Mouse (Mus musculus): ENCODE results near the gene Olfr71. TPM values are rescaled to one million over a fixed set of nuclear protein-coding genes. Genes with fewer than 3 reads are reported as not detected.

The Olfr71 gene
- polyA plus RNA-seq, 1 experiment = not detected

GRCm38 (mm10) chr4:43703439-43703838 lies 6.6 kb downstream of the Olfr71 start:
- no peak overlapping the region for H3K4me3 ChIP-seq (replicated peaks; ENCODE audit: control insufficient read depth, low read depth, low read length)
- peak; percentile 48 for TF ChIP-seq CTCF (IDR thresholded peaks at IDR 0.05; ENCODE audit: control insufficient read depth, insufficient read depth, low read length)
- TF ChIP-seq POLR2A (IDR thresholded peaks at IDR 0.05; ENCODE audit: borderline replicate concordance, control insufficient read depth, low read depth, low read length) = no peak
- WGBS = 84% methylated on average over 6 of the region's 6 CpGs
- no peaks in the 10 kb centered on the region for H3K4me1 ChIP-seq (ENCODE audit: control insufficient read depth, insufficient read depth, low read length)
- no peak overlapping the region for H3K27ac ChIP-seq (ENCODE audit: control insufficient read depth, insufficient read depth, low read depth, low read length, poor library complexity)

- no peak within 1 kb of the TSS for H3K27ac ChIP-seq (ENCODE audit: control insufficient read depth, insufficient read depth, low read depth, low read length, poor library complexity)
- WGBS = 89% methylated on average over 6 of the region's 6 CpGs
- no peak for TF ChIP-seq CTCF (IDR thresholded peaks at IDR 0.05; ENCODE audit: control insufficient read depth, insufficient read depth, low read length)
- TF ChIP-seq POLR2A (IDR thresholded peaks at IDR 0.05; ENCODE audit: borderline replicate concordance, control insufficient read depth, low read depth, low read length) = no peak
- H3K4me3 ChIP-seq (replicated peaks; ENCODE audit: control insufficient read depth, low read depth, low read length) = no peak within 1 kb of the TSS
- H3K4me1 ChIP-seq (ENCODE audit: control insufficient read depth, insufficient read depth, low read length) = no peaks in the 10 kb centered on the region
Measured at GRCm38 (mm10) chr4:43700707-43701106, 9.3 kb downstream of the Olfr71 start, which contains the start of gene Olfr70. TSS of gene Olfr70 (minus strand) at chr4:43700807.

GRCm38 (mm10) chr4:43696561-43696960 lies 13.5 kb downstream of the Olfr71 start:
- 80% methylated on average over 13 of the region's 13 CpGs for WGBS
- no peak overlapping the region for H3K4me3 ChIP-seq (replicated peaks; ENCODE audit: control insufficient read depth, low read depth, low read length)
- no peak for TF ChIP-seq POLR2A (IDR thresholded peaks at IDR 0.05; ENCODE audit: borderline replicate concordance, control insufficient read depth, low read depth, low read length)
- no peak for TF ChIP-seq CTCF (IDR thresholded peaks at IDR 0.05; ENCODE audit: control insufficient read depth, insufficient read depth, low read length)
- no peak overlapping the region for H3K27ac ChIP-seq (ENCODE audit: control insufficient read depth, insufficient read depth, low read depth, low read length, poor library complexity)
- H3K4me1 ChIP-seq (ENCODE audit: control insufficient read depth, insufficient read depth, low read length) = peaks cover 2% of the 10 kb centered on the region; the same call in 1 of the 2 replicates

- Histone ChIP-seq H3K27ac (ENCODE audit: control insufficient read depth, insufficient read depth, low read depth, low read length, poor library complexity) (no peak overlapping the region), H3K4me3 (replicated peaks; ENCODE audit: control insufficient read depth, low read depth, low read length) (no peak overlapping the region), H3K4me1 (ENCODE audit: control insufficient read depth, insufficient read depth, low read length) (peaks cover 2% of the 10 kb centered on the region; the same call in 1 of the 2 replicates)
- WGBS = 29% methylated on average over 9 of the region's 9 CpGs
- TF ChIP-seq POLR2A (IDR thresholded peaks at IDR 0.05; ENCODE audit: borderline replicate concordance, control insufficient read depth, low read depth, low read length) = no peak
- no peak for TF ChIP-seq CTCF (IDR thresholded peaks at IDR 0.05; ENCODE audit: control insufficient read depth, insufficient read depth, low read length)
Measured at GRCm38 (mm10) chr4:43695249-43695671, 14.8 kb downstream of the Olfr71 start.

GRCm38 (mm10) chr4:43694439-43695248 lies 15.4 kb downstream of the Olfr71 start:
- H3K27ac ChIP-seq (ENCODE audit: control insufficient read depth, insufficient read depth, low read depth, low read length, poor library complexity) = no peak overlapping the region
- 55% methylated on average over 1 of the region's 1 CpGs for WGBS
- peaks cover 2% of the 10 kb centered on the region; the same call in 1 of the 2 replicates for H3K4me1 ChIP-seq (ENCODE audit: control insufficient read depth, insufficient read depth, low read length)
- no peak for TF ChIP-seq CTCF (IDR thresholded peaks at IDR 0.05; ENCODE audit: control insufficient read depth, insufficient read depth, low read length)
- no peak for TF ChIP-seq POLR2A (IDR thresholded peaks at IDR 0.05; ENCODE audit: borderline replicate concordance, control insufficient read depth, low read depth, low read length)
- no peak overlapping the region for H3K4me3 ChIP-seq (replicated peaks; ENCODE audit: control insufficient read depth, low read depth, low read length)

GRCm38 (mm10) chr4:43693806-43694241 lies 16.2 kb downstream of the Olfr71 start:
- Histone ChIP-seq H3K4me3 (replicated peaks; ENCODE audit: control insufficient read depth, low read depth, low read length) (no peak overlapping the region), H3K27ac (ENCODE audit: control insufficient read depth, insufficient read depth, low read depth, low read length, poor library complexity) (no peak overlapping the region), H3K4me1 (ENCODE audit: control insufficient read depth, insufficient read depth, low read length) (peaks cover 2% of the 10 kb centered on the region; the same call in 1 of the 2 replicates)
- TF ChIP-seq CTCF (IDR thresholded peaks at IDR 0.05; ENCODE audit: control insufficient read depth, insufficient read depth, low read length) (no peak), POLR2A (IDR thresholded peaks at IDR 0.05; ENCODE audit: borderline replicate concordance, control insufficient read depth, low read depth, low read length) (no peak)
- WGBS = 23% methylated on average over 5 of the region's 5 CpGs

GRCm38 (mm10) chr4:43691026-43691425 lies 19.0 kb downstream of the Olfr71 start:
- peaks cover 2% of the 10 kb centered on the region; the same call in 1 of the 2 replicates for H3K4me1 ChIP-seq (ENCODE audit: control insufficient read depth, insufficient read depth, low read length)
- WGBS = 44% methylated on average over 5 of the region's 5 CpGs
- no peak overlapping the region for H3K4me3 ChIP-seq (replicated peaks; ENCODE audit: control insufficient read depth, low read depth, low read length)
- TF ChIP-seq CTCF (IDR thresholded peaks at IDR 0.05; ENCODE audit: control insufficient read depth, insufficient read depth, low read length) (no peak), POLR2A (IDR thresholded peaks at IDR 0.05; ENCODE audit: borderline replicate concordance, control insufficient read depth, low read depth, low read length) (no peak)
- no peak overlapping the region for H3K27ac ChIP-seq (ENCODE audit: control insufficient read depth, insufficient read depth, low read depth, low read length, poor library complexity)

GRCm38 (mm10) chr4:43690021-43690420 lies 20.0 kb downstream of the Olfr71 start:
- no peak for TF ChIP-seq CTCF (IDR thresholded peaks at IDR 0.05; ENCODE audit: control insufficient read depth, insufficient read depth, low read length)
- no peak for TF ChIP-seq POLR2A (IDR thresholded peaks at IDR 0.05; ENCODE audit: borderline replicate concordance, control insufficient read depth, low read depth, low read length)
- H3K4me1 ChIP-seq (ENCODE audit: control insufficient read depth, insufficient read depth, low read length) = peaks cover 2% of the 10 kb centered on the region; the same call in 1 of the 2 replicates
- no peak overlapping the region for H3K27ac ChIP-seq (ENCODE audit: control insufficient read depth, insufficient read depth, low read depth, low read length, poor library complexity)
- no peak overlapping the region for H3K4me3 ChIP-seq (replicated peaks; ENCODE audit: control insufficient read depth, low read depth, low read length)
- 88% methylated on average over 17 of the region's 17 CpGs for WGBS
